Mouse (Mus musculus) lung, adult 2 months (tissue): Measurements from ENCODE around the gene Agfg2.

Source experiments
- CTCF ChIP-seq: fragments of 200-500 bp; IDR thresholded peaks from 2 replicates; pipeline ENCODE4 v1.5.1; 2011; ENCODE audit warnings: mild to moderate bottlenecking, low read length, control low read depth; ENCODE audit not compliant: insufficient read depth
- POLR2A ChIP-seq: fragments of 200-500 bp; IDR thresholded peaks from 2 replicates; pipeline ENCODE4 v1.6.1; 2011; ENCODE audit warnings: low read depth, mild to moderate bottlenecking, control low read depth, low read length, borderline replicate concordance; ENCODE audit errors: extremely low read depth

DNA sequence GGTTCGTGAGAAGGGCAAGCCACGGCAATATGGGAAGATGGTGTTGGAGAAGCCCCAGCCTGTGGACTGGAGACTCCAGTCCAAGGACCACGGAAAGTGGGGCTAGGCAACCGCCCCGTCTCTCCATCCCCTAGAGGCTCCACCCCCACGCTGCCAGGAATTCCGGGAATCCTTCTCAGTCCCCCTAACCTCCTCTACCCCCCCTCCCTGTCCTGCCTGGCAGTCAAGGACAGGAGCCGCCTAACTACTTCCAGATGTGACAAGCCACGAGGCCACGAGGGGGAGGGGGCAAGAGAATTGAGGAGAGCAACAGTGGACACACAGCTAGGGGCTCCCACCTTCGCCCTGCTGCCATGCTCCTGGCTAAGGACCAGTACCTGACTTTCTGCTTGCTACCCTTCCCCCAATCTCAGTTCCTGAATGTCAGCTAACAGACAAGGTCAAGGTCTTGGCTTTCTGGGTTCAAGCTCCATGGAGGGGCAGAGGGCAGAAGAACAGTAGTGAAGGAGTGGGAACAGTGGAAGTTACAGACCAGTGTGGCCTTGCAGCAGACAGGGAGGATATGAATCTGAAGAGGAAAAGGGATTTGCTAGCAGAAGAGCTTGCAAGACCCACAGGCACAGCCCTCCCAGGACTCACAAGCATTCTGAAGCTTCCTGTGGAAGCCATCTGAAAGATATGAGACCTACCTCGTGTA lies 73.8 kb downstream of the Agfg2 start:
- TF ChIP-seq CTCF (no peak), POLR2A (no peak)
